Mouse (Mus musculus) E14TG2a.4 (cell line): ENCODE data around the gene Smad5.
A peak's percentile ranks its signal among the peaks of the same experiment; 100 is the strongest.

Source experiments
- H3K27me3 ChIP-seq: 2 replicates; pipeline ENCODE4 v1.6.1; 2014; ENCODE audit warnings: low read length, control low read depth; ENCODE audit not compliant: insufficient read depth
- H3K36me3 ChIP-seq: 2 replicates; pipeline ENCODE4 v1.6.1; 2014; ENCODE audit warnings: low read length, control low read depth; ENCODE audit not compliant: insufficient read depth
- H3K4me1 ChIP-seq: replicated peaks from 2 replicates; pipeline ENCODE4 v1.6.1; 2014; ENCODE audit warnings: low read depth, low read length, control low read depth
- H3K4me3 ChIP-seq: replicated peaks from 2 replicates; pipeline ENCODE4 v1.5.1; 2014; ENCODE audit warnings: mild to moderate bottlenecking, low read length
- H3K9me3 ChIP-seq: 2 replicates; pipeline ENCODE4 v1.6.1; 2014; ENCODE audit warnings: low read length, control low read depth
- CTCF ChIP-seq: conservative IDR thresholded peaks from 2 replicates; pipeline ENCODE4 v1.5.1; 2014; ENCODE audit warnings: low read length
- NANOG ChIP-seq: IDR thresholded peaks from 2 replicates; pipeline ENCODE4 v1.6.1; 2014; ENCODE audit warnings: borderline replicate concordance, low read length, mixed read lengths
- POU5F1 ChIP-seq: IDR thresholded peaks from 2 replicates; pipeline ENCODE4 v1.6.1; 2014; ENCODE audit warnings: low read length, borderline replicate concordance

Smad5 gene

GRCm38 (mm10) chr13:56697171-56697570 lies 5.6 kb upstream of the Smad5 start:
- Histone ChIP-seq H3K27me3 (peaks cover 7% of the 10 kb centered on the region; the same call in 1 of the 2 replicates), H3K4me3 (no peak overlapping the region), H3K4me1 (peaks cover 11% of the 10 kb centered on the region; the same call in 1 of the 2 replicates), H3K9me3 (no peaks in the 10 kb centered on the region), H3K36me3 (no peaks in the 10 kb centered on the region)
- TF ChIP-seq CTCF (no peak), NANOG (no peak), POU5F1 (no peak)

GRCm38 (mm10) chr13:56698391-56698790 lies 4.4 kb upstream of the Smad5 start:
- Histone ChIP-seq H3K27me3 (peaks cover 7% of the 10 kb centered on the region; the same call in 1 of the 2 replicates), H3K36me3 (no peaks in the 10 kb centered on the region), H3K4me1 (peaks cover 16% of the 10 kb centered on the region), H3K4me3 (no peak overlapping the region), H3K9me3 (no peaks in the 10 kb centered on the region)
- TF ChIP-seq POU5F1 (no peak), CTCF (no peak), NANOG (no peak)

GRCm38 (mm10) chr13:56699370-56699769 lies 3.4 kb upstream of the Smad5 start:
- Histone ChIP-seq H3K4me3 (no peak overlapping the region), H3K9me3 (no peaks in the 10 kb centered on the region), H3K36me3 (no peaks in the 10 kb centered on the region), H3K27me3 (peaks cover 7% of the 10 kb centered on the region; the same call in 1 of the 2 replicates), H3K4me1 (peaks cover 21% of the 10 kb centered on the region)
- peak; percentile 64 for TF ChIP-seq CTCF
- TF ChIP-seq POU5F1: no peak
- no peak for TF ChIP-seq NANOG

GRCm38 (mm10) chr13:56700981-56701380 lies 1.8 kb upstream of the Smad5 start:
- H3K4me3 ChIP-seq: no peak overlapping the region
- no peaks in the 10 kb centered on the region for H3K9me3 ChIP-seq
- peaks cover 34% of the 10 kb centered on the region for H3K4me1 ChIP-seq
- H3K27me3 ChIP-seq: peaks cover 7% of the 10 kb centered on the region; the same call in 1 of the 2 replicates
- TF ChIP-seq POU5F1: no peak
- no peak for TF ChIP-seq CTCF
- no peak for TF ChIP-seq NANOG
- peaks cover 3% of the 10 kb centered on the region; the same call in 1 of the 2 replicates for H3K36me3 ChIP-seq

GRCm38 (mm10) chr13:56701924-56702323 lies 886 bp upstream of the Smad5 start:
- Histone ChIP-seq H3K4me3 (peak overlapping the region; percentile 85), H3K9me3 (no peaks in the 10 kb centered on the region), H3K27me3 (peaks cover 3% of the 10 kb centered on the region; the same call in 1 of the 2 replicates), H3K36me3 (peaks cover 6% of the 10 kb centered on the region), H3K4me1 (peaks cover 36% of the 10 kb centered on the region)
- no peak for TF ChIP-seq NANOG
- TF ChIP-seq CTCF: no peak
- no peak for TF ChIP-seq POU5F1

GRCm38 (mm10) chr13:56703222-56703870 lies 536 bp downstream of the Smad5 start:
- H3K9me3 ChIP-seq: no peaks in the 10 kb centered on the region
- peaks cover 45% of the 10 kb centered on the region for H3K4me1 ChIP-seq
- H3K4me3 ChIP-seq: peak overlapping the region; percentile 85
- TF ChIP-seq POU5F1: no peak
- TF ChIP-seq NANOG: no peak
- no peak for TF ChIP-seq CTCF
- H3K36me3 ChIP-seq: peaks cover 6% of the 10 kb centered on the region
- H3K27me3 ChIP-seq: 0 out of 2 replicates have a peak, but pooled peaks cover under 1% of the 10 kb centered on the region

GRCm38 (mm10) chr13:56703871-56704321 lies 1.1 kb downstream of the Smad5 start:
- peak overlapping the region; percentile 85 for H3K4me3 ChIP-seq
- peaks cover 45% of the 10 kb centered on the region for H3K4me1 ChIP-seq
- H3K36me3 ChIP-seq: peaks cover 6% of the 10 kb centered on the region
- no peaks in the 10 kb centered on the region for H3K9me3 ChIP-seq
- no peaks in the 10 kb centered on the region for H3K27me3 ChIP-seq
- TF ChIP-seq POU5F1 (no peak), NANOG (no peak), CTCF (no peak)

GRCm38 (mm10) chr13:56704596-56704995 lies 1.8 kb downstream of the Smad5 start:
- peaks cover 45% of the 10 kb centered on the region for H3K4me1 ChIP-seq
- TF ChIP-seq POU5F1 (no peak), NANOG (no peak), CTCF (no peak)
- H3K27me3 ChIP-seq: no peaks in the 10 kb centered on the region
- no peaks in the 10 kb centered on the region for H3K9me3 ChIP-seq
- H3K4me3 ChIP-seq: peak overlapping the region; percentile 85; the same call in 1 of the 2 replicates
- peaks cover 6% of the 10 kb centered on the region for H3K36me3 ChIP-seq

- H3K27me3 ChIP-seq: no peaks in the 10 kb centered on the region
These were observed 4.3 kb downstream of the Smad5 start for GRCm38 (mm10) chr13:56707111-56707510.

More at GRCm38 (mm10) chr13:56707111-56707510, 4.3 kb downstream of the Smad5 start:
- TF ChIP-seq POU5F1: no peak
- TF ChIP-seq CTCF: no peak
- TF ChIP-seq NANOG: no peak
- no peak overlapping the region for H3K4me3 ChIP-seq
- H3K9me3 ChIP-seq: no peaks in the 10 kb centered on the region
- H3K4me1 ChIP-seq: peaks cover 39% of the 10 kb centered on the region
- H3K36me3 ChIP-seq: peaks cover 6% of the 10 kb centered on the region
